Mouse (Mus musculus) hindbrain, embryonic 14.5 days (tissue): ENCODE measurements around the gene Pds5b. TPM values are rescaled to one million over a fixed set of nuclear protein-coding genes. Genes with fewer than 3 reads are reported as not detected.
"Not testable (repeated sequence)": the region's sequence is repeated elsewhere in the genome, so short reads cannot be mapped to it uniquely, and the experiment has no call there.

ENCODE experiments used
- ATAC-seq: fragments of 200-750 bp; cut with Nextera tagmentation; 2 replicates; pipeline ENCODE4 v1.8.0; 2017; ENCODE audit warnings: moderate number of reproducible peaks, mild to moderate bottlenecking, moderate TSS enrichment, moderate library complexity; ENCODE audit not compliant: low FRiP score
- DNase-seq: peaks from one replicate; pipeline ENCODE4 v3.0.0-alpha.2; 2015; ENCODE audit warnings: low spot score
- H3K27ac ChIP-seq: fragments of 300-500 bp; sonication (generic); 2 replicates; pipeline ENCODE4 v1.5.1; 2014; ENCODE audit warnings: mild to moderate bottlenecking, moderate library complexity
- H3K27me3 ChIP-seq: fragments of 300-500 bp; sonication (generic); 2 replicates; pipeline ENCODE4 v1.6.1; 2014; ENCODE audit warnings: mild to moderate bottlenecking, low read length, mixed read lengths; ENCODE audit not compliant: control insufficient read depth, insufficient read depth
- H3K36me3 ChIP-seq: fragments of 300-500 bp; sonication (generic); replicated peaks from 2 replicates; pipeline ENCODE4 v1.6.1; 2014; ENCODE audit not compliant: control insufficient read depth, insufficient read depth
- H3K4me1 ChIP-seq: fragments of 300-500 bp; sonication (generic); replicated peaks from 2 replicates; pipeline ENCODE4 v1.6.1; 2014; ENCODE audit warnings: antibody characterized with exemption, low read length, mixed read lengths; ENCODE audit not compliant: control insufficient read depth, insufficient read depth
- H3K4me2 ChIP-seq: fragments of 300-500 bp; sonication (generic); replicated peaks from 2 replicates; pipeline ENCODE4 v1.6.1; 2014; ENCODE audit warnings: mild to moderate bottlenecking, moderate library complexity
- H3K4me3 ChIP-seq: fragments of 300-500 bp; sonication (generic); replicated peaks from 2 replicates; pipeline ENCODE4 v1.5.1; 2014; ENCODE audit warnings: mild to moderate bottlenecking, low read length
- H3K9ac ChIP-seq: fragments of 300-500 bp; sonication (generic); 2 replicates; pipeline ENCODE4 v1.6.1; 2014
- H3K9me3 ChIP-seq: fragments of 300-500 bp; sonication (generic); 2 replicates; pipeline ENCODE4 v1.6.1; 2016; ENCODE audit warnings: low read length; ENCODE audit not compliant: control insufficient read depth
- WGBS: fragments of 180-500 bp; shearing (Covaris S2); extraction: QIAGEN DNeasy Blood & Tissue Kit; methylation state at CpG from one replicate; pipeline ENCODE4 v1.1.7; 2014; 5-methylcytosine and 5-hydroxymethylcytosine counted together
- polyA plus RNA-seq: library from polyadenylated mRNA; unstranded; fragments of >200 nt; fragmentation: Nextera tagmentation; extraction: Ambion mirVana; gene quantifications from 2 replicates; pipeline ENCODE4 v1.2.1, GENCODE M21; 2014

Pds5b gene
- polyA plus RNA-seq, 1 experiment from 2014 or later, result 45.8 TPM

- H3K27ac ChIP-seq, H3K9me3 ChIP-seq, H3K27me3 ChIP-seq, DNase-seq, H3K4me3 ChIP-seq, H3K9ac ChIP-seq, ATAC-seq: not testable (repeated sequence)
- peaks cover 31% of the 10 kb centered on the region for H3K36me3 ChIP-seq
- 100% methylated on average over 3 of the region's 3 CpGs for WGBS
- H3K4me2 ChIP-seq, result 0 out of 2 replicates have a peak overlapping the region, but pooled peaks have one; percentile 10
- H3K4me1 ChIP-seq, result peaks cover 42% of the 10 kb centered on the region
These were observed 13.2 kb upstream of the Pds5b start for GRCm38 (mm10) chr5:150660296-150660695.

GRCm38 (mm10) chr5:150663926-150664325 lies 9.6 kb upstream of the Pds5b start:
- H3K36me3 ChIP-seq, result peaks cover 28% of the 10 kb centered on the region
- not testable (repeated sequence) for H3K27me3 ChIP-seq, H3K27ac ChIP-seq, ATAC-seq, DNase-seq, H3K4me3 ChIP-seq, H3K9me3 ChIP-seq, H3K9ac ChIP-seq
- H3K4me2 ChIP-seq, result peak overlapping the region; percentile 90
- H3K4me1 ChIP-seq, result peaks cover 22% of the 10 kb centered on the region
- WGBS, result 92% methylated on average over 7 of the region's 7 CpGs

- ATAC-seq (no peak; the same call in 1 of the 2 replicates), DNase-seq (no peak)
- WGBS, result under 1% methylated on average over 10 of the region's 10 CpGs
- Histone ChIP-seq H3K4me2 (peak overlapping the region; percentile 90), H3K9ac (peak overlapping the region; percentile 92), H3K27me3 (no peaks in the 10 kb centered on the region), H3K36me3 (peaks cover 25% of the 10 kb centered on the region), H3K4me3 (peak overlapping the region; percentile 86), H3K9me3 (no peaks in the 10 kb centered on the region), H3K4me1 (peaks cover 19% of the 10 kb centered on the region), H3K27ac (peak overlapping the region; percentile 94)
These were observed 8.8 kb upstream of the Pds5b start for GRCm38 (mm10) chr5:150664794-150665131.

- Histone ChIP-seq H3K36me3 (peaks cover 22% of the 10 kb centered on the region), H3K27me3 (no peaks in the 10 kb centered on the region), H3K9ac (peak overlapping the region; percentile 92), H3K4me1 (peaks cover 16% of the 10 kb centered on the region), H3K4me3 (peak overlapping the region; percentile 86), H3K27ac (peak overlapping the region; percentile 94), H3K9me3 (no peaks in the 10 kb centered on the region), H3K4me2 (peak overlapping the region; percentile 90)
- WGBS, result under 1% methylated on average over 52 of the region's 52 CpGs
- peak; percentile 98 for ATAC-seq
- peak; percentile 96 for DNase-seq
These were observed 8.2 kb upstream of the Pds5b start for GRCm38 (mm10) chr5:150665132-150665954.

GRCm38 (mm10) chr5:150666133-150666739 lies 7.3 kb upstream of the Pds5b start, which contains the start of gene N4bp2l2:
Gene N4bp2l2 (minus strand): TSS chr5:150666183.
- Histone ChIP-seq H3K27ac (peak within 1 kb of the TSS; percentile 94), H3K9ac (peak within 1 kb of the TSS; percentile 92), H3K36me3 (peaks cover 13% of the 10 kb centered on the region), H3K4me3 (peak within 1 kb of the TSS; percentile 86), H3K4me2 (peak within 1 kb of the TSS; percentile 90)
- H3K9me3 ChIP-seq, DNase-seq, H3K27me3 ChIP-seq, H3K4me1 ChIP-seq, ATAC-seq: not testable (repeated sequence)
- WGBS, result 90% methylated on average over 8 of the region's 9 CpGs

- no peak overlapping the region for H3K27ac ChIP-seq
- H3K27me3 ChIP-seq, result no peaks in the 10 kb centered on the region
- 0 out of 2 replicates have a peak, but pooled peaks cover 2% of the 10 kb centered on the region for H3K4me1 ChIP-seq
- DNase-seq, result no peak
- no peaks in the 10 kb centered on the region for H3K36me3 ChIP-seq
- no peak overlapping the region for H3K9ac ChIP-seq
- WGBS, result 64% methylated on average over 4 of the region's 4 CpGs
- no peaks in the 10 kb centered on the region for H3K9me3 ChIP-seq
- no peak overlapping the region for H3K4me3 ChIP-seq
- no peak overlapping the region for H3K4me2 ChIP-seq
- no peak for ATAC-seq
These were observed 4.8 kb upstream of the Pds5b start for GRCm38 (mm10) chr5:150668731-150669130.

- WGBS, result 94% methylated on average over 7 of the region's 7 CpGs
These were observed 1.2 kb upstream of the Pds5b start for GRCm38 (mm10) chr5:150672343-150672742.

GRCm38 (mm10) chr5:150673880-150674621 lies 512 bp downstream of the Pds5b start:
- WGBS, result under 1% methylated on average over 73 of the region's 91 CpGs
- peak; percentile 43 for DNase-seq
- peak overlapping the region; percentile 89 for H3K9ac ChIP-seq
- H3K4me1 ChIP-seq, result peaks cover 19% of the 10 kb centered on the region
- H3K4me3 ChIP-seq, result peak overlapping the region; percentile 97
- ATAC-seq, result peak; percentile 58
- H3K36me3 ChIP-seq, result no peaks in the 10 kb centered on the region
- H3K27me3 ChIP-seq, result no peaks in the 10 kb centered on the region
- peak overlapping the region; percentile 99 for H3K27ac ChIP-seq
- H3K4me2 ChIP-seq, result peak overlapping the region; percentile 64
- H3K9me3 ChIP-seq, result no peaks in the 10 kb centered on the region

More at GRCm38 (mm10) chr5:150672343-150672742, 1.2 kb upstream of the Pds5b start:
- no peak for DNase-seq
- Histone ChIP-seq H3K4me2 (no peak overlapping the region), H3K9me3 (no peaks in the 10 kb centered on the region), H3K9ac (no peak overlapping the region), H3K27ac (no peak overlapping the region), H3K36me3 (no peaks in the 10 kb centered on the region), H3K27me3 (no peaks in the 10 kb centered on the region), H3K4me1 (peaks cover 19% of the 10 kb centered on the region), H3K4me3 (no peak overlapping the region)
- no peak for ATAC-seq

- Histone ChIP-seq H3K4me3 (peak overlapping the region; percentile 97), H3K4me2 (peak overlapping the region; percentile 64), H3K27ac (no peak overlapping the region), H3K36me3 (no peaks in the 10 kb centered on the region), H3K27me3 (no peaks in the 10 kb centered on the region), H3K4me1 (peaks cover 19% of the 10 kb centered on the region), H3K9ac (peak overlapping the region; percentile 89), H3K9me3 (no peaks in the 10 kb centered on the region)
- 53% methylated on average over 6 of the region's 6 CpGs for whole genome bisulfite sequencing
- DNase-seq (no peak), ATAC-seq (no peak)
These were observed 1.3 kb downstream of the Pds5b start for GRCm38 (mm10) chr5:150674866-150675265.
